Mouse (Mus musculus) CD4-positive, CD25-positive, alpha-beta regulatory T cell, adult 2 months (primary cell): ENCODE data around the gene Ppm1g.
"Not testable (repeated sequence)": the region's sequence is repeated elsewhere in the genome, so short reads cannot be mapped to it uniquely, and the experiment has no call there.

ENCODE experiments used
- DNase-seq: peaks from one replicate; pipeline ENCODE4 v3.0.0-alpha.2; 2012; ENCODE audit warnings: low read depth, low spot score

Gene Ppm1g

GRCm38 (mm10) chr5:31219474-31219873, 1.0 kb downstream of the Ppm1g start:
- DNase-seq: no peak

- peak; percentile 58 for DNase-seq
These were observed 1.4 kb downstream of the Ppm1g start for GRCm38 (mm10) chr5:31219070-31219469.

- DNase-seq: peak; percentile 71
These were observed 2.2 kb downstream of the Ppm1g start for GRCm38 (mm10) chr5:31218294-31218693.

- not testable (repeated sequence) for DNase-seq
These were observed 3.9 kb downstream of the Ppm1g start for GRCm38 (mm10) chr5:31216554-31216953.

- no peak for DNase-seq
These were observed 16.1 kb downstream of the Ppm1g start for GRCm38 (mm10) chr5:31204421-31204820.

- no peak for DNase-seq
These were observed 16.6 kb downstream of the Ppm1g start for GRCm38 (mm10) chr5:31203866-31204265.

GRCm38 (mm10) chr5:31202933-31203332, 17.6 kb downstream of the Ppm1g start:
- DNase-seq: no peak

- peak; percentile 98 for DNase-seq
These were observed 18.5 kb downstream of the Ppm1g start, which contains the start of gene Zfp513 for GRCm38 (mm10) chr5:31201742-31202590. Zfp513 (minus strand) TSS chr5:31202303.

- DNase-seq: no peak
These were observed 19.3 kb downstream of the Ppm1g start for GRCm38 (mm10) chr5:31201042-31201741.

GRCm38 (mm10) chr5:31200327-31200768, 20.1 kb downstream of the Ppm1g start:
- DNase-seq: peak; percentile 25

GRCm38 (mm10) chr5:31199893-31200292, 20.6 kb downstream of the Ppm1g start:
- peak; percentile 22 for DNase-seq

- DNase-seq: no peak
These were observed 21.1 kb downstream of the Ppm1g start for GRCm38 (mm10) chr5:31199321-31199892.

GRCm38 (mm10) chr5:31198616-31199320, 21.7 kb downstream of the Ppm1g start:
- DNase-seq: no peak

- DNase-seq: no peak
These were observed 22.3 kb downstream of the Ppm1g start for GRCm38 (mm10) chr5:31198170-31198569.

- no peak for DNase-seq
These were observed 23.4 kb downstream of the Ppm1g start for GRCm38 (mm10) chr5:31197072-31197471.

- no peak for DNase-seq
These were observed 24.3 kb downstream of the Ppm1g start for GRCm38 (mm10) chr5:31196207-31196606.

GRCm38 (mm10) chr5:31195671-31196070, 24.8 kb downstream of the Ppm1g start:
- DNase-seq: no peak

- no peak for DNase-seq
These were observed 25.7 kb downstream of the Ppm1g start for GRCm38 (mm10) chr5:31194486-31195485.

GRCm38 (mm10) chr5:31193631-31194281, 26.7 kb downstream of the Ppm1g start:
- peak; percentile 21 for DNase-seq
